Mouse (Mus musculus) urinary bladder, postnatal 25 days (tissue): ENCODE measurements around the gene Grk1.

ENCODE experiments used
- DNase-seq: peaks from one replicate; pipeline ENCODE4 v3.0.0; 2022; ENCODE audit warnings: low spot score

Grk1 gene

GRCm38 (mm10) chr8:13404666-13405131 is at the start of gene Grk1:
TSS of gene Grk1 (plus strand) at chr8:13405081.
- DNase-seq = no peak

GRCm38 (mm10) chr8:13356221-13356620 is 48.7 kb upstream of the Grk1 start:
- no peak for DNase-seq

GRCm38 (mm10) chr8:13356681-13357080 is 48.2 kb upstream of the Grk1 start:
- DNase-seq = no peak

GRCm38 (mm10) chr8:13360213-13360612 is 44.7 kb upstream of the Grk1 start:
- no peak for DNase-seq

- no peak for DNase-seq
These were observed 43.0 kb upstream of the Grk1 start for GRCm38 (mm10) chr8:13361865-13362264.

- DNase-seq = no peak
These were observed 31.7 kb upstream of the Grk1 start for GRCm38 (mm10) chr8:13373151-13373662.

GRCm38 (mm10) chr8:13381630-13382029 is 23.3 kb upstream of the Grk1 start:
- no peak for DNase-seq

- no peak for DNase-seq
These were observed 22.3 kb upstream of the Grk1 start for GRCm38 (mm10) chr8:13382536-13382935.

- DNase-seq = no peak
These were observed 21.9 kb upstream of the Grk1 start for GRCm38 (mm10) chr8:13382999-13383398.

GRCm38 (mm10) chr8:13386366-13386765 is 18.5 kb upstream of the Grk1 start:
- DNase-seq = no peak

GRCm38 (mm10) chr8:13387728-13388127 is 17.2 kb upstream of the Grk1 start:
- DNase-seq = no peak

GRCm38 (mm10) chr8:13388744-13389143 is 16.1 kb upstream of the Grk1 start:
- DNase-seq = no peak

- no peak for DNase-seq
These were observed 11.0 kb upstream of the Grk1 start for GRCm38 (mm10) chr8:13393869-13394268.

GRCm38 (mm10) chr8:13396725-13397124 is 8.2 kb upstream of the Grk1 start, which contains the start of gene Atp4b:
TSS of gene Atp4b (minus strand) at chr8:13396825.
- no peak for DNase-seq

- no peak for DNase-seq
These were observed 1.4 kb upstream of the Grk1 start for GRCm38 (mm10) chr8:13403517-13403916.

- no peak for DNase-seq
These were observed 1.1 kb downstream of the Grk1 start for GRCm38 (mm10) chr8:13406011-13406410.

GRCm38 (mm10) chr8:13411597-13411996 is 6.7 kb downstream of the Grk1 start:
- DNase-seq = peak; percentile 66

- peak; percentile 57 for DNase-seq
These were observed 8.1 kb downstream of the Grk1 start for GRCm38 (mm10) chr8:13412891-13413558.

- no peak for DNase-seq
These were observed 9.0 kb downstream of the Grk1 start for GRCm38 (mm10) chr8:13413823-13414390.

- no peak for DNase-seq
These were observed 11.0 kb downstream of the Grk1 start for GRCm38 (mm10) chr8:13415879-13416278.

- DNase-seq = no peak
These were observed 14.3 kb downstream of the Grk1 start for GRCm38 (mm10) chr8:13419111-13419639.

GRCm38 (mm10) chr8:13420970-13421369 is 16.1 kb downstream of the Grk1 start:
- DNase-seq = no peak

- DNase-seq = no peak
These were observed 22.5 kb downstream of the Grk1 start for GRCm38 (mm10) chr8:13427351-13427750.
